Mouse (Mus musculus): ENCODE measurements at regions not wholly inside any gene's neighbourhood (a gene's known extent, or its start where the extent isn't known, plus 50 kb on each side); places are given as distances from the start of the nearest gene placed in this dataset.

DNA sequence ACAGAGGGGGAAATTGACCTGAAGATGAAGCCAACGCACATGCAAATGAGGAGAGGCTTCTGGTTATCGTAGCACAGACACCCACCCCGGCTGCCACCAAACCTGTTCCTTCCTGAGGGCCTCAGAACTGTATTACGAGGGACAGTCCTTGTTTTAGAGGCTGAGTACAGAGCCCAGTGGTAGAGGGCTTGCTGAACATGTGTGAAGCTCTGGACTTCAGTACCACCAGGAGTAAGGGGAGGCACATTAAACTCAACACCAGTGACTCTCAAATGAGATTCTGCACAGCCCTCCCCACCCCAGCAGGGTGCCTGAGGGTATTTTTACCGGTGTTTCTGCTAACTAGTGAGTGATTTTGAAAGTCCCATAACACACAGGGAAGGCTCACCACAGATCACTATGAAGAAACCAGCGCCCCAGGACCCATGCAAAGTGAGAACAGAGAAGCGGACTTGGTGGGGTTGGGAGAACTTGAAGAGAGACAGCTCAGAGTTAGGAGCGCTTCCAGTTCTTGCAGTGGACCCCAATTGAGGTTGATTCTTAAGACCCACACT, 116.9 kb downstream of the 2410131K14Rik start:
- no peak for TF ChIP-seq CTCF (IDR thresholded peaks at IDR 0.05; ENCODE audit: control insufficient read depth, insufficient read depth, insufficient read length)
- TF ChIP-seq USF1 (IDR thresholded peaks at IDR 0.05; ENCODE audit: low read depth), result no peak
- TF ChIP-seq MAX (IDR thresholded peaks at IDR 0.05), result no peak
- no peak for TF ChIP-seq FOSL1 (IDR thresholded peaks at IDR 0.05; ENCODE audit: insufficient read depth, low read length, poor library complexity, severe bottlenecking)

All from C2C12 (cell line).